Mouse (Mus musculus) G1E (cell line): ENCODE results near the gene Siah3.

Source experiments
- CTCF ChIP-seq: IDR thresholded peaks from 2 replicates; pipeline ENCODE4 v1.5.1; 2012; ENCODE audit warnings: low read depth, low read length, inconsistent platforms, mixed read lengths
- GATA1 ChIP-seq: IDR thresholded peaks from 2 replicates; pipeline ENCODE4 v1.6.1; 2012; ENCODE audit warnings: borderline replicate concordance, low read length, inconsistent platforms, mixed read lengths
- GATA2 ChIP-seq: IDR thresholded peaks from 2 replicates; pipeline ENCODE4 v1.6.1; 2012; ENCODE audit warnings: low read depth, low read length, inconsistent platforms, borderline replicate concordance
- POLR2AphosphoS5 ChIP-seq: IDR thresholded peaks from 2 replicates; pipeline ENCODE4 v1.6.1; 2012; ENCODE audit warnings: low read depth, low read length, inconsistent platforms; ENCODE audit not compliant: insufficient replicate concordance
- TAL1 ChIP-seq: conservative IDR thresholded peaks from 2 replicates; pipeline ENCODE4 v1.6.1; 2012; ENCODE audit warnings: low read depth, low read length, inconsistent platforms, mixed read lengths

- TF ChIP-seq CTCF = no peak
- TF ChIP-seq GATA1 = no peak
- TF ChIP-seq POLR2AphosphoS5 = no peak
- no peak for TF ChIP-seq TAL1
- no peak for TF ChIP-seq GATA2
Observed at GRCm38 (mm10) chr14:75565534-75566140, 109.9 kb downstream of the Siah3 start.
